ENCODE assay signal across 8 mouse cellular contexts in genomic region chr10:80137626-80138552, GRCm38 (mm10). TPM values are rescaled to one million over a fixed set of nuclear protein-coding genes. Genes with fewer than 3 reads are reported as not detected.
DNase-seq lines count a peak whose midpoint lies in the region; ATAC-seq and TF ChIP-seq lines count a peak whose summit lies in the region.

No protein-coding gene starts in this region.

- peak; percentile 5 for DNase-seq in kidney, adult 2 months
- no peak for DNase-seq in kidney, adult 11 months
- DNase-seq in cerebellum, postnatal 36 days: peak; percentile 33 to 55
- peak; percentile 77 for DNase-seq in induced T-regulatory cell, adult 2 months (ENCODE audit: low read depth)
- no peak for DNase-seq in urinary bladder, adult 2 months (ENCODE audit: low spot score)
- DNase-seq in right cerebral cortex, postnatal 25 days: no peak

- peak overlapping the region; percentile 86 for H3K4me2 ChIP-seq in midbrain, embryonic 16.5 days (ENCODE audit: low read length)

- WGBS in kidney, adult 2 months: 19% methylated on average over 30 of the region's 33 CpGs
- WGBS in midbrain, embryonic 16.5 days: under 1% methylated on average over 25 of the region's 33 CpGs

- H3K36me3 ChIP-seq in kidney, adult 2 months (ENCODE audit: control insufficient read depth, insufficient read depth, low read length): no peaks in the 10 kb centered on the region
- H3K36me3 ChIP-seq in ES-Bruce4 (ENCODE audit: control insufficient read depth, insufficient read depth, low read length, poor library complexity, severe bottlenecking): no peaks in the 10 kb centered on the region
- peaks cover 27% of the 10 kb centered on the region for H3K36me3 ChIP-seq in midbrain, embryonic 16.5 days (ENCODE audit: control insufficient read depth, insufficient read depth, low read length)

- no peak overlapping the region for H3K27ac ChIP-seq in kidney, adult 2 months (ENCODE audit: insufficient read depth, low read depth, low read length)
- H3K27ac ChIP-seq in ES-Bruce4 (ENCODE audit: insufficient read depth, low read length): peak overlapping the region; percentile 19; the same call in 1 of the 2 replicates
- H3K27ac ChIP-seq in midbrain, embryonic 16.5 days (ENCODE audit: low read length): peak overlapping the region; percentile 96

- no peaks in the 10 kb centered on the region for H3K27me3 ChIP-seq in kidney, adult 2 months (replicated peaks; ENCODE audit: control insufficient read depth, insufficient read depth, low read length)
- H3K27me3 ChIP-seq in ES-Bruce4 (ENCODE audit: control insufficient read depth, insufficient read depth, low read length, poor library complexity, severe bottlenecking): no peaks in the 10 kb centered on the region
- no peaks in the 10 kb centered on the region for H3K27me3 ChIP-seq in midbrain, embryonic 16.5 days (ENCODE audit: control insufficient read depth, insufficient read depth, low read depth, low read length)

- no peaks in the 10 kb centered on the region; the same call in 1 of the 2 replicates for H3K4me1 ChIP-seq in kidney, adult 2 months (ENCODE audit: control insufficient read depth, insufficient read depth, low read length)
- H3K4me1 ChIP-seq in ES-Bruce4 (ENCODE audit: control insufficient read depth, insufficient read depth, low read length): no peaks in the 10 kb centered on the region
- H3K4me1 ChIP-seq in midbrain, embryonic 16.5 days (ENCODE audit: control insufficient read depth, insufficient read depth, low read length): peaks cover 26% of the 10 kb centered on the region

- ATAC-seq in midbrain, embryonic 16.5 days: no peak

- peak overlapping the region; percentile 58; the same call in 1 of the 2 replicates for H3K4me3 ChIP-seq in kidney, adult 2 months (ENCODE audit: insufficient read depth, low read depth, low read length)
- peak overlapping the region; percentile 84 for H3K4me3 ChIP-seq in ES-Bruce4 (ENCODE audit: low read depth, low read length)
- H3K4me3 ChIP-seq in midbrain, embryonic 16.5 days (ENCODE audit: low read depth, low read length): peak overlapping the region; percentile 70

- TF ChIP-seq POLR2A in kidney, adult 2 months (IDR thresholded peaks at IDR 0.05; ENCODE audit: low read depth, low read length): no peak
- no peak for TF ChIP-seq POLR2A in ES-Bruce4 (IDR thresholded peaks at IDR 0.05; ENCODE audit: insufficient read depth, low read length)

- H3K9ac ChIP-seq in ES-Bruce4 (ENCODE audit: low read depth, poor library complexity, severe bottlenecking): peak overlapping the region; percentile 75
- peak overlapping the region; percentile 94 for H3K9ac ChIP-seq in midbrain, embryonic 16.5 days (ENCODE audit: low read depth, low read length)

- H3K9me3 ChIP-seq in ES-Bruce4 (replicated peaks; ENCODE audit: control insufficient read depth, insufficient read depth, low read length, poor library complexity, severe bottlenecking): no peaks in the 10 kb centered on the region
- no peaks in the 10 kb centered on the region for H3K9me3 ChIP-seq in midbrain, embryonic 16.5 days (replicated peaks; ENCODE audit: control insufficient read depth, low read length, poor library complexity, severe bottlenecking)

- TF ChIP-seq EP300 in ES-Bruce4 (IDR thresholded peaks at IDR 0.05; ENCODE audit: insufficient read depth, low read depth, low read length): no peak

- no peak for TF ChIP-seq CTCF in kidney, adult 2 months (conservative IDR thresholded peaks at IDR 0.05; ENCODE audit: insufficient read depth, insufficient read length, low read depth, low read length)
- no peak for TF ChIP-seq CTCF in ES-Bruce4 (IDR thresholded peaks at IDR 0.05; ENCODE audit: low read depth, low read length)

RNA-seq across cellular contexts. Expression of gene Atp5d, which starts 0.5 kb away (rescaled TPM):
- polyA plus RNA-seq in kidney, adult 2 months (2012; rRNA removed): 1,948 and 2,036 TPM in 2 replicates
- 242 and 255 TPM in 2 replicates for polyA plus RNA-seq in ES-Bruce4 (2011; ENCODE audit: insufficient read depth, insufficient read length, low read depth, missing spikeins)
- 433 and 454 TPM in 2 replicates for polyA plus RNA-seq in midbrain, embryonic 16.5 days (2015; fragmentation: Nextera tagmentation; extraction: Ambion mirVana)
- 367 and 372 TPM in 2 replicates for polyA plus RNA-seq in urinary bladder, adult 2 months (2012; rRNA removed)

RNA-seq across cellular contexts. Expression of gene Cbarp, which starts 2.7 kb away (rescaled TPM):
- 8.1 and 8.7 TPM in 2 replicates for polyA plus RNA-seq in kidney, adult 2 months (2012; rRNA removed)
- polyA plus RNA-seq in ES-Bruce4 (2011; ENCODE audit: insufficient read depth, insufficient read length, low read depth, missing spikeins): 29.8 and 33.4 TPM in 2 replicates
- 70.3 and 81.6 TPM in 2 replicates for polyA plus RNA-seq in midbrain, embryonic 16.5 days (2015; fragmentation: Nextera tagmentation; extraction: Ambion mirVana)
- polyA plus RNA-seq in urinary bladder, adult 2 months (2012; rRNA removed): 9.2 and 12.2 TPM in 2 replicates

RNA-seq across cellular contexts. Expression of gene Midn, which starts 10.2 kb away (rescaled TPM):
- polyA plus RNA-seq in kidney, adult 2 months (2012; rRNA removed): 65.6 and 67.0 TPM in 2 replicates
- 67.4 and 73.2 TPM in 2 replicates for polyA plus RNA-seq in ES-Bruce4 (2011; ENCODE audit: insufficient read depth, insufficient read length, low read depth, missing spikeins)
- polyA plus RNA-seq in midbrain, embryonic 16.5 days (2015; fragmentation: Nextera tagmentation; extraction: Ambion mirVana): 15.5 and 21.1 TPM in 2 replicates
- 21.2 and 30.5 TPM in 2 replicates for polyA plus RNA-seq in urinary bladder, adult 2 months (2012; rRNA removed)

RNA-seq across cellular contexts. Expression of gene Stk11, which starts 22.3 kb away (rescaled TPM):
- polyA plus RNA-seq in kidney, adult 2 months (2012; rRNA removed): 114 and 117 TPM in 2 replicates
- polyA plus RNA-seq in ES-Bruce4 (2011; ENCODE audit: insufficient read depth, insufficient read length, low read depth, missing spikeins): 70.3 and 91.6 TPM in 2 replicates
- polyA plus RNA-seq in midbrain, embryonic 16.5 days (2015; fragmentation: Nextera tagmentation; extraction: Ambion mirVana): 14.2 and 15.4 TPM in 2 replicates
- 77.3 and 89.9 TPM in 2 replicates for polyA plus RNA-seq in urinary bladder, adult 2 months (2012; rRNA removed)

RNA-seq across cellular contexts. Expression of gene Cirbp, which starts 27.9 kb away (rescaled TPM):
- polyA plus RNA-seq in kidney, adult 2 months (2012; rRNA removed): 86.7 and 87.8 TPM in 2 replicates
- polyA plus RNA-seq in ES-Bruce4 (2011; ENCODE audit: insufficient read depth, insufficient read length, low read depth, missing spikeins): 51.9 and 58.2 TPM in 2 replicates
- 380 and 398 TPM in 2 replicates for polyA plus RNA-seq in midbrain, embryonic 16.5 days (2015; fragmentation: Nextera tagmentation; extraction: Ambion mirVana)
- 249 and 276 TPM in 2 replicates for polyA plus RNA-seq in urinary bladder, adult 2 months (2012; rRNA removed)

Comparison
In these comparisons a context has a peak if more than half of its experiments do, and no peak if none do; other contexts are left out.
1. DNase-seq: peak in kidney, adult 2 months (single experiment), cerebellum, postnatal 36 days (2 of 2) and induced T-regulatory cell, adult 2 months (single experiment); none in kidney, adult 11 months (single experiment), urinary bladder, adult 2 months (single experiment) and right cerebral cortex, postnatal 25 days (single experiment).
2. Peak in every context shown above with its lines, with median percentiles within 50 percentile points of each other: H3K4me3 ChIP-seq.